Mouse (Mus musculus) hindlimb bud, embryonic 11.5 days (tissue): Measurements from ENCODE around the gene Sec14l2.

ENCODE experiments used
- DNase-seq: peaks from one replicate; pipeline ENCODE4 v3.0.0-alpha.2; 2012; ENCODE audit warnings: low read depth, low spot score; ENCODE audit errors: extremely low spot score

The Sec14l2 gene

GRCm38 (mm10) chr11:4101851-4102250 lies 21.4 kb downstream of the Sec14l2 start:
- no peak for DNase-seq

- no peak for DNase-seq
Measured at GRCm38 (mm10) chr11:4099447-4099846, 23.8 kb downstream of the Sec14l2 start.

GRCm38 (mm10) chr11:4098816-4099215 lies 24.4 kb downstream of the Sec14l2 start:
- DNase-seq, result no peak

- no peak for DNase-seq
Measured at GRCm38 (mm10) chr11:4098120-4098519, 25.1 kb downstream of the Sec14l2 start.

- DNase-seq, result no peak
Measured at GRCm38 (mm10) chr11:4097091-4097621, 26.1 kb downstream of the Sec14l2 start.

GRCm38 (mm10) chr11:4096054-4096984 lies 26.9 kb downstream of the Sec14l2 start:
- DNase-seq, result peak; percentile 96

GRCm38 (mm10) chr11:4095171-4096053 lies 27.8 kb downstream of the Sec14l2 start, which contains the start of gene Mtfp1:
Gene Mtfp1, minus strand, starts transcription at chr11:4095445.
- DNase-seq, result no peak

GRCm38 (mm10) chr11:4094378-4095170 lies 28.6 kb downstream of the Sec14l2 start:
- DNase-seq, result no peak

- no peak for DNase-seq
Measured at GRCm38 (mm10) chr11:4093459-4094377, 29.5 kb downstream of the Sec14l2 start.

- DNase-seq, result no peak
Measured at GRCm38 (mm10) chr11:4087267-4087666, 35.9 kb downstream of the Sec14l2 start.

- no peak for DNase-seq
Measured at GRCm38 (mm10) chr11:4086246-4086645, 37.0 kb downstream of the Sec14l2 start.

GRCm38 (mm10) chr11:4083316-4084078 lies 39.7 kb downstream of the Sec14l2 start:
- peak; percentile 58 for DNase-seq

- no peak for DNase-seq
Measured at GRCm38 (mm10) chr11:4080219-4080618, 43.0 kb downstream of the Sec14l2 start.

- no peak for DNase-seq
Measured at GRCm38 (mm10) chr11:4078267-4078933, 44.8 kb downstream of the Sec14l2 start.

- DNase-seq, result no peak
Measured at GRCm38 (mm10) chr11:4076633-4077032, 46.6 kb downstream of the Sec14l2 start.

- DNase-seq, result no peak
Measured at GRCm38 (mm10) chr11:4069664-4070063, 53.6 kb downstream of the Sec14l2 start.

GRCm38 (mm10) chr11:4064627-4065122 lies 58.5 kb downstream of the Sec14l2 start, which contains the start of gene Sec14l3:
Gene Sec14l3, plus strand, starts transcription at chr11:4064841.
- DNase-seq, result no peak

- DNase-seq, result no peak
Measured at GRCm38 (mm10) chr11:4062981-4063380, 60.2 kb downstream of the Sec14l2 start.
